Mouse (Mus musculus) spleen, adult 2 months (tissue): ENCODE results near the gene Pycr2.

ENCODE experiments used
- CTCF ChIP-seq: fragments of 200-500 bp; IDR thresholded peaks from 2 replicates; pipeline ENCODE4 v1.5.1; 2011; ENCODE audit warnings: mild to moderate bottlenecking, inconsistent platforms; ENCODE audit not compliant: insufficient read depth, insufficient read length, insufficient replicate concordance; ENCODE audit errors: extremely low read depth
- POLR2A ChIP-seq: fragments of 200-500 bp; IDR thresholded peaks from 2 replicates; pipeline ENCODE4 v1.6.1; 2011; ENCODE audit warnings: low read depth, low read length, inconsistent platforms

DNA sequence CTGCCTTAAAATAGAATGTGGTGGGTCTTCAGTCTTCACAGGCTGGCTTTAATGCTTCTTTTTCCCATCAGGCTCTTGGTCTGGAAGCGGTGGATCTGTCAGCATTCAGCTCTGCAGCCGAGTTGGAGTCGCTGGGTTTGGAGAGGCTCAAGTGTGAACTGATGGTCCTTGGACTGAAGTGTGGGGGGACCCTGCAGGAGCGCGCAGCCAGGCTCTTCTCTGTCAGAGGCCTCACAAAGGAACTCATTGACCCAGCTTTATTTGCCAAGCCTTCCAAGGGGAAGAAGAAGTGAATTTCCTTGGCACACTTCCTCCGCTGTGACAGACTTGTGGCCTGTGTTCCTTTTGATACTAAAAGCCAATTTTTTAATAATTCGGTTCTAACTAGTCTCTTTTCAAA, 38.1 kb upstream of the Pycr2 start:
- TF ChIP-seq CTCF, result no peak
- TF ChIP-seq POLR2A, result no peak
